Mouse (Mus musculus): ENCODE results near the gene Mthfd1. TPM values are rescaled to one million over a fixed set of nuclear protein-coding genes. Genes with fewer than 3 reads are reported as not detected.

The Mthfd1 gene
- polyA plus RNA-seq, 1 experiment = 6.1 TPM

GRCm38 (mm10) chr12:76253090-76253489 lies 2.0 kb upstream of the Mthfd1 start:
- Histone ChIP-seq H3K36me3 (ENCODE audit: control insufficient read depth, insufficient read depth, low read length) (no peaks in the 10 kb centered on the region), H3K27me3 (ENCODE audit: control insufficient read depth, insufficient read depth, low read length) (no peaks in the 10 kb centered on the region), H3K27ac (ENCODE audit: control insufficient read depth, insufficient read depth, low read depth, low read length) (no peak overlapping the region), H3K4me1 (ENCODE audit: control insufficient read depth, insufficient read depth, low read length) (peaks cover 16% of the 10 kb centered on the region), H3K4me3 (ENCODE audit: control insufficient read depth, low read depth, low read length) (no peak overlapping the region; the same call in 1 of the 2 replicates)
- TF ChIP-seq CTCF (IDR thresholded peaks at IDR 0.05; ENCODE audit: control insufficient read depth, insufficient read depth, insufficient replicate concordance, low read depth, low read length) (no peak), POLR2A (IDR thresholded peaks at IDR 0.05; ENCODE audit: control insufficient read depth, low read depth, low read length) (no peak)

- H3K27me3 ChIP-seq (ENCODE audit: control insufficient read depth, insufficient read depth, low read length) = no peaks in the 10 kb centered on the region
- TF ChIP-seq CTCF (IDR thresholded peaks at IDR 0.05; ENCODE audit: control insufficient read depth, insufficient read depth, insufficient replicate concordance, low read depth, low read length) (no peak), POLR2A (IDR thresholded peaks at IDR 0.05; ENCODE audit: control insufficient read depth, low read depth, low read length) (no peak)
- no peak overlapping the region for H3K4me3 ChIP-seq (ENCODE audit: control insufficient read depth, low read depth, low read length)
- H3K36me3 ChIP-seq (ENCODE audit: control insufficient read depth, insufficient read depth, low read length) = no peaks in the 10 kb centered on the region
- H3K4me1 ChIP-seq (ENCODE audit: control insufficient read depth, insufficient read depth, low read length) = peaks cover 16% of the 10 kb centered on the region
- H3K27ac ChIP-seq (ENCODE audit: control insufficient read depth, insufficient read depth, low read depth, low read length) = no peak overlapping the region
Measured at GRCm38 (mm10) chr12:76253591-76253990, 1.5 kb upstream of the Mthfd1 start.

- Histone ChIP-seq H3K36me3 (ENCODE audit: control insufficient read depth, insufficient read depth, low read length) (no peaks in the 10 kb centered on the region), H3K27me3 (ENCODE audit: control insufficient read depth, insufficient read depth, low read length) (no peaks in the 10 kb centered on the region), H3K4me3 (ENCODE audit: control insufficient read depth, low read depth, low read length) (no peak overlapping the region; the same call in 1 of the 2 replicates), H3K27ac (ENCODE audit: control insufficient read depth, insufficient read depth, low read depth, low read length) (no peak overlapping the region; the same call in 1 of the 2 replicates), H3K4me1 (ENCODE audit: control insufficient read depth, insufficient read depth, low read length) (peaks cover 16% of the 10 kb centered on the region)
- TF ChIP-seq CTCF (IDR thresholded peaks at IDR 0.05; ENCODE audit: control insufficient read depth, insufficient read depth, insufficient replicate concordance, low read depth, low read length) = no peak
- no peak for TF ChIP-seq POLR2A (IDR thresholded peaks at IDR 0.05; ENCODE audit: control insufficient read depth, low read depth, low read length)
Measured at GRCm38 (mm10) chr12:76253991-76254390, 1.1 kb upstream of the Mthfd1 start.

- Histone ChIP-seq H3K36me3 (ENCODE audit: control insufficient read depth, insufficient read depth, low read length) (no peaks in the 10 kb centered on the region), H3K27me3 (ENCODE audit: control insufficient read depth, insufficient read depth, low read length) (no peaks in the 10 kb centered on the region), H3K4me3 (ENCODE audit: control insufficient read depth, low read depth, low read length) (peak overlapping the region; percentile 96), H3K4me1 (ENCODE audit: control insufficient read depth, insufficient read depth, low read length) (peaks cover 16% of the 10 kb centered on the region), H3K27ac (ENCODE audit: control insufficient read depth, insufficient read depth, low read depth, low read length) (peak overlapping the region; percentile 93)
- TF ChIP-seq POLR2A (IDR thresholded peaks at IDR 0.05; ENCODE audit: control insufficient read depth, low read depth, low read length) = no peak; the same call in 1 of the 2 replicates
- no peak for TF ChIP-seq CTCF (IDR thresholded peaks at IDR 0.05; ENCODE audit: control insufficient read depth, insufficient read depth, insufficient replicate concordance, low read depth, low read length)
Measured at GRCm38 (mm10) chr12:76255499-76255875, 389 bp downstream of the Mthfd1 start.

- Histone ChIP-seq H3K27me3 (ENCODE audit: control insufficient read depth, insufficient read depth, low read length) (no peaks in the 10 kb centered on the region), H3K27ac (ENCODE audit: control insufficient read depth, insufficient read depth, low read depth, low read length) (no peak overlapping the region), H3K4me1 (ENCODE audit: control insufficient read depth, insufficient read depth, low read length) (peaks cover 16% of the 10 kb centered on the region), H3K36me3 (ENCODE audit: control insufficient read depth, insufficient read depth, low read length) (no peaks in the 10 kb centered on the region), H3K4me3 (ENCODE audit: control insufficient read depth, low read depth, low read length) (no peak overlapping the region; the same call in 1 of the 2 replicates)
- TF ChIP-seq CTCF (IDR thresholded peaks at IDR 0.05; ENCODE audit: control insufficient read depth, insufficient read depth, insufficient replicate concordance, low read depth, low read length) (no peak), POLR2A (IDR thresholded peaks at IDR 0.05; ENCODE audit: control insufficient read depth, low read depth, low read length) (no peak)
Measured at GRCm38 (mm10) chr12:76256114-76256843, 1.2 kb downstream of the Mthfd1 start.

GRCm38 (mm10) chr12:76260673-76261072 lies 5.6 kb downstream of the Mthfd1 start:
- Histone ChIP-seq H3K36me3 (ENCODE audit: control insufficient read depth, insufficient read depth, low read length) (no peaks in the 10 kb centered on the region), H3K4me3 (ENCODE audit: control insufficient read depth, low read depth, low read length) (no peak overlapping the region), H3K27me3 (ENCODE audit: control insufficient read depth, insufficient read depth, low read length) (no peaks in the 10 kb centered on the region), H3K27ac (ENCODE audit: control insufficient read depth, insufficient read depth, low read depth, low read length) (no peak overlapping the region), H3K4me1 (ENCODE audit: control insufficient read depth, insufficient read depth, low read length) (peaks cover 1% of the 10 kb centered on the region; the same call in 1 of the 2 replicates)
- TF ChIP-seq POLR2A (IDR thresholded peaks at IDR 0.05; ENCODE audit: control insufficient read depth, low read depth, low read length) = no peak
- TF ChIP-seq CTCF (IDR thresholded peaks at IDR 0.05; ENCODE audit: control insufficient read depth, insufficient read depth, insufficient replicate concordance, low read depth, low read length) = no peak

- Histone ChIP-seq H3K27ac (ENCODE audit: control insufficient read depth, insufficient read depth, low read depth, low read length) (no peak overlapping the region), H3K4me3 (ENCODE audit: control insufficient read depth, low read depth, low read length) (no peak overlapping the region), H3K36me3 (ENCODE audit: control insufficient read depth, insufficient read depth, low read length) (no peaks in the 10 kb centered on the region), H3K27me3 (ENCODE audit: control insufficient read depth, insufficient read depth, low read length) (no peaks in the 10 kb centered on the region), H3K4me1 (ENCODE audit: control insufficient read depth, insufficient read depth, low read length) (no peaks in the 10 kb centered on the region)
- TF ChIP-seq CTCF (IDR thresholded peaks at IDR 0.05; ENCODE audit: control insufficient read depth, insufficient read depth, insufficient replicate concordance, low read depth, low read length) = no peak
- TF ChIP-seq POLR2A (IDR thresholded peaks at IDR 0.05; ENCODE audit: control insufficient read depth, low read depth, low read length) = no peak
Measured at GRCm38 (mm10) chr12:76261556-76261955, 6.5 kb downstream of the Mthfd1 start.

Measured in testis, adult 2 months (tissue).